Mouse (Mus musculus): ENCODE data around the gene Mzf1.

DNA sequence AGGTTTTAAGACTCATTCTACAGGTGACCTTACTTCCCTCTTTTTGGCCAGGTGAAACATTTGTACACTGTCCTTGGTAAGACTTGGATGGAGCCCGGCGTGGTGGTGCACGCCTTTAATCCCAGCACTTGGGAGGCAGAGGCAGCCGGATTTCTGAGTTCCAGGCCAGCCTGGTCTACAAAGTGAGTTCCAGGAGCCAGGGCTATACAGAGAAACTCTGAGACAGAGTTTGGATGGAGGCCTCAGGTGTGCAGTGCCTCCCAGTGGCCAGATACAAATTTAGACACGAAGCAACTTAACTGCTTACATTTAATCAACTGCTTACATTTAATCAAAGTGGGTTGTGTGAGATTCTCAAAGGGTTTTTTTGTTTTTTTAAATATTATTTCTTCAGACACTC is 23.5 kb downstream of the Mzf1 start:
- TF ChIP-seq CHD1 (IDR thresholded peaks at IDR 0.05; ENCODE audit: low read depth, low read length) = no peak
- no peak for TF ChIP-seq JUND (IDR thresholded peaks at IDR 0.05; ENCODE audit: low read depth, low read length)
- TF ChIP-seq NRF1 (IDR thresholded peaks at IDR 0.05; ENCODE audit: insufficient read depth, low read depth, low read length, poor library complexity, severe bottlenecking) = no peak
- no peak for TF ChIP-seq EP300 (IDR thresholded peaks at IDR 0.05; ENCODE audit: low read depth in 1 of 2, low read length in 2 of 2)
- peak; percentile 39 to 54 (median 50) for TF ChIP-seq CTCF (IDR thresholded peaks at IDR 0.05 in 2 of 3, conservative IDR thresholded peaks at IDR 0.05 in 1 of 3; ENCODE audit: control insufficient read depth in 1 of 3, insufficient read depth in 1 of 3, low read depth in 2 of 3, low read length in 3 of 3, poor library complexity in 1 of 3, severe bottlenecking in 1 of 3)
- no peak for TF ChIP-seq TAL1 (IDR thresholded peaks at IDR 0.05; ENCODE audit: low read length)
- 0 out of 2 replicates have a peak, but pooled peaks have one; percentile 16 for TF ChIP-seq POLR2AphosphoS2 (IDR thresholded peaks at IDR 0.05; ENCODE audit: low read length)
- TF ChIP-seq POLR2A (IDR thresholded peaks at IDR 0.05; ENCODE audit: control insufficient read depth in 1 of 2, insufficient read depth in 1 of 2, low read depth in 1 of 2, low read length in 2 of 2, poor library complexity in 1 of 2) = no peak
- TF ChIP-seq ZNF384 (IDR thresholded peaks at IDR 0.05; ENCODE audit: low read depth, low read length) = no peak
- no peak for TF ChIP-seq MAZ (IDR thresholded peaks at IDR 0.05; ENCODE audit: low read depth, low read length)
